Mouse (Mus musculus) thymus, adult 2 months (tissue): ENCODE results near the gene Gm20388.

Experiments used
- CTCF ChIP-seq: fragments of 200-500 bp; IDR thresholded peaks from 2 replicates; pipeline ENCODE4 v1.5.1; 2012; ENCODE audit warnings: mild to moderate bottlenecking, control low read depth, low read length, moderate library complexity, borderline replicate concordance; ENCODE audit not compliant: control insufficient read depth, poor library complexity, insufficient read depth; ENCODE audit errors: extremely low read depth
- POLR2A ChIP-seq: fragments of 200-500 bp; IDR thresholded peaks from 2 replicates; pipeline ENCODE4 v1.6.1; 2012; ENCODE audit warnings: mild to moderate bottlenecking, low read length, control low read depth, moderate library complexity; ENCODE audit not compliant: control insufficient read depth, poor library complexity, insufficient read depth; ENCODE audit errors: extremely low read depth

DNA sequence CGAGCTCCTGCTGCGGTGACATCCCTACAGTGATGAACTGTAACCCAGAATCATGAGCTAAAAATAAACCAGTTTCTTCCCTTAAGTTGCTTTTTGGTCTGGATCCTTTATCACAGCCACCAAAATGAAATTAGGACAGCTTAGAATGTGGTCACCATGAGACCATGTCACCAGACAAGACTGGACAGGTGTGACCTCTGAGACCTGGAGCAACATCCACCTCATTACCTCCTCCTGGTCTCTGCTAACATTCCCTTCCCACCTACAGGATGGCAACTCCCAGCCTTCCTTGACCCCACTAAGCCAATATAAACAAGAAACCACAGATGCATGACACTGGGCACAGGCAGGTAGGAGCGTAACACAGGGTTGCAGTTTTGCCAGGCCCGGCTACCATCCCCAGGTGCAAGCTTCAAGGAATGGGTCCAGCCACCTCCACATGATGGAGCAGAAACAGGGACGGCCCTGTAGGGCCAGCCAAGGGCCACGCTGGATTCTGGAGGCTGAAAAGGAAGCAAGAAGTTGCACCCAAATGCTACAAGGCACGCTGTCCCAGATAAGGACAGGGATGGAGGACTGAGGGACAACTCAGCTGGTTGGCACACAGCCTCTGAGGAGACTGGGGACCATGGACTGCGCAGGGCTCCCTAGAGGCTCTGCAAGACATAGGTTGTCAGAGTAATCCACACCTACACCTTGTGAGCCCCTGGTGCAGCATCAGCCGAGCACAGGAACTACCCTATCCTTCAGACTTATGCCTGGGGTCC lies 2627.9 kb downstream of the Gm20388 start:
- no peak for TF ChIP-seq CTCF
- TF ChIP-seq POLR2A: no peak
